Mouse (Mus musculus) forebrain, embryonic 16.5 days (tissue): ENCODE measurements around the gene Oaf. TPM values are rescaled to one million over a fixed set of nuclear protein-coding genes. Genes with fewer than 3 reads are reported as not detected.

Source experiments
- ATAC-seq: fragments of 200-750 bp; cut with Nextera tagmentation; 2 replicates; pipeline ENCODE4 v1.8.0; 2017; ENCODE audit warnings: mild to moderate bottlenecking, moderate library complexity
- H3K27ac ChIP-seq: fragments of 300-500 bp; sonication (generic); 2 replicates; pipeline ENCODE4 v1.5.1; 2014; ENCODE audit warnings: low read length, control low read depth
- H3K27me3 ChIP-seq: fragments of 300-500 bp; sonication (generic); replicated peaks from 2 replicates; pipeline ENCODE4 v1.6.1; 2014; ENCODE audit warnings: low read length; ENCODE audit not compliant: control insufficient read depth, insufficient read depth
- H3K36me3 ChIP-seq: fragments of 300-500 bp; sonication (generic); 2 replicates; pipeline ENCODE4 v1.6.1; 2014; ENCODE audit not compliant: control insufficient read depth, insufficient read depth
- H3K4me1 ChIP-seq: fragments of 300-500 bp; sonication (generic); replicated peaks from 2 replicates; pipeline ENCODE4 v1.6.1; 2014; ENCODE audit warnings: low read length; ENCODE audit not compliant: control insufficient read depth, insufficient read depth
- H3K4me2 ChIP-seq: fragments of 300-500 bp; sonication (generic); 2 replicates; pipeline ENCODE4 v1.6.1; 2014; ENCODE audit warnings: mild to moderate bottlenecking, low read length, control low read depth
- H3K4me3 ChIP-seq: fragments of 300-500 bp; sonication (generic); replicated peaks from 2 replicates; pipeline ENCODE4 v1.5.1; 2014; ENCODE audit warnings: mild to moderate bottlenecking, low read length, control low read depth
- H3K9ac ChIP-seq: fragments of 300-500 bp; sonication (generic); replicated peaks from 2 replicates; pipeline ENCODE4 v1.6.1; 2014; ENCODE audit warnings: low read depth, low read length, control low read depth
- H3K9me3 ChIP-seq: fragments of 300-500 bp; sonication (generic); 2 replicates; pipeline ENCODE4 v1.6.1; 2016; ENCODE audit warnings: low read length; ENCODE audit not compliant: control insufficient read depth
- WGBS: fragments of 180-500 bp; shearing (Covaris S2); extraction: QIAGEN DNeasy Blood & Tissue Kit; methylation state at CpG from one replicate; pipeline ENCODE4 v1.1.7; 2014; 5-methylcytosine and 5-hydroxymethylcytosine counted together
- polyA plus RNA-seq: library from polyadenylated mRNA; unstranded; fragments of >200 nt; fragmentation: Nextera tagmentation; extraction: Ambion mirVana; gene quantifications from 2 replicates; pipeline ENCODE4 v1.2.1, GENCODE M21; 2015

The Oaf gene
- polyA plus RNA-seq, 1 experiment from 2014 or later: 5.7 TPM

- no peak for ATAC-seq
- Histone ChIP-seq H3K4me1 (no peaks in the 10 kb centered on the region), H3K9me3 (no peaks in the 10 kb centered on the region), H3K9ac (no peak overlapping the region), H3K36me3 (no peaks in the 10 kb centered on the region), H3K27me3 (no peaks in the 10 kb centered on the region), H3K27ac (no peak overlapping the region), H3K4me2 (no peak overlapping the region), H3K4me3 (no peak overlapping the region)
- WGBS: 94% methylated on average over 2 of the region's 2 CpGs
Observed at GRCm38 (mm10) chr9:43251786-43252185, 12.1 kb upstream of the Oaf start.

GRCm38 (mm10) chr9:43246738-43247180 lies 7.0 kb upstream of the Oaf start:
- 64% methylated on average over 10 of the region's 10 CpGs for WGBS
- H3K4me1 ChIP-seq: no peaks in the 10 kb centered on the region

GRCm38 (mm10) chr9:43245801-43246570 lies 6.3 kb upstream of the Oaf start:
- H3K4me2 ChIP-seq: no peak overlapping the region

More at GRCm38 (mm10) chr9:43246738-43247180, 7.0 kb upstream of the Oaf start:
- ATAC-seq: no peak
- Histone ChIP-seq H3K27ac (no peak overlapping the region), H3K4me2 (no peak overlapping the region), H3K9me3 (no peaks in the 10 kb centered on the region), H3K4me3 (no peak overlapping the region), H3K27me3 (no peaks in the 10 kb centered on the region), H3K36me3 (no peaks in the 10 kb centered on the region), H3K9ac (no peak overlapping the region)

GRCm38 (mm10) chr9:43242432-43242831 lies 2.7 kb upstream of the Oaf start:
- Histone ChIP-seq H3K27ac (no peak overlapping the region), H3K4me1 (peaks cover 15% of the 10 kb centered on the region), H3K9ac (no peak overlapping the region), H3K9me3 (no peaks in the 10 kb centered on the region), H3K27me3 (peaks cover 15% of the 10 kb centered on the region; the same call in 1 of the 2 replicates), H3K4me2 (no peak overlapping the region), H3K4me3 (no peak overlapping the region), H3K36me3 (no peaks in the 10 kb centered on the region)
- ATAC-seq: no peak
- WGBS: 89% methylated on average over 5 of the region's 5 CpGs

More at GRCm38 (mm10) chr9:43245801-43246570, 6.3 kb upstream of the Oaf start:
- no peak for ATAC-seq
- H3K4me3 ChIP-seq: no peak overlapping the region
- no peaks in the 10 kb centered on the region for H3K9me3 ChIP-seq
- no peaks in the 10 kb centered on the region for H3K36me3 ChIP-seq
- no peaks in the 10 kb centered on the region for H3K4me1 ChIP-seq
- H3K27ac ChIP-seq: no peak overlapping the region
- H3K9ac ChIP-seq: no peak overlapping the region
- no peaks in the 10 kb centered on the region for H3K27me3 ChIP-seq
- 89% methylated on average over 7 of the region's 7 CpGs for whole genome bisulfite sequencing

GRCm38 (mm10) chr9:43241970-43242369 lies 2.3 kb upstream of the Oaf start:
- Histone ChIP-seq H3K27me3 (peaks cover 15% of the 10 kb centered on the region; the same call in 1 of the 2 replicates), H3K9me3 (no peaks in the 10 kb centered on the region), H3K9ac (no peak overlapping the region), H3K36me3 (no peaks in the 10 kb centered on the region), H3K4me3 (no peak overlapping the region), H3K4me1 (peaks cover 15% of the 10 kb centered on the region), H3K4me2 (no peak overlapping the region), H3K27ac (no peak overlapping the region)
- no peak for ATAC-seq
- WGBS: 92% methylated on average over 8 of the region's 8 CpGs

DNA sequence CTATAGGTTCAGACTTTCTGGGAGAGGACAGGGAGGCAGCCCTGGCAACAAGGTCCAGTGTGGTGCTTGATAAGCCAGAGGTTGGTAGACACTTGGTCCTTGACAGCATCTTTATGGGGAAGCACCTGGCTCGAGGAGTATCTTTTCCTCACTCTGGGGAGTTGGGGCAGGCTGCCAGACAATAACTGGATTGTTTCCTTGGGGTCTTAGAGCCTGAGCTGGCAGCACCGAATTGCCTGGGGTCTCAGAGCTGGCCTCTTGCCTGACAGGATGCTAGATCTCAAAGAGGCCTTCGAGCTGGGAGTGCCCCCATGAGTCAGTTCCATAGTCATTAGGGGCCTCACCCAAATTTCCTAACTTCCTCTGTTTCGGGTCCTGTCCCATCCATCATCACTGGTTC lies 1.6 kb upstream of the Oaf start:
- Histone ChIP-seq H3K9me3 (no peaks in the 10 kb centered on the region), H3K4me2 (no peak overlapping the region), H3K27me3 (peaks cover 15% of the 10 kb centered on the region; the same call in 1 of the 2 replicates), H3K36me3 (no peaks in the 10 kb centered on the region), H3K4me3 (no peak overlapping the region), H3K27ac (no peak overlapping the region), H3K4me1 (peaks cover 15% of the 10 kb centered on the region), H3K9ac (no peak overlapping the region)
- 24% methylated on average over 4 of the region's 4 CpGs for WGBS
- no peak for ATAC-seq

GRCm38 (mm10) chr9:43240594-43240900 lies 836 bp upstream of the Oaf start:
- 42% methylated on average over 2 of the region's 2 CpGs for WGBS
- H3K4me2 ChIP-seq: peak overlapping the region; percentile 84; the same call in 1 of the 2 replicates
- H3K4me1 ChIP-seq: peaks cover 15% of the 10 kb centered on the region
- H3K4me3 ChIP-seq: no peak overlapping the region
- H3K27me3 ChIP-seq: peaks cover 15% of the 10 kb centered on the region; the same call in 1 of the 2 replicates
- no peak overlapping the region for H3K27ac ChIP-seq
- H3K9me3 ChIP-seq: no peaks in the 10 kb centered on the region
- no peak overlapping the region; the same call in 1 of the 2 replicates for H3K9ac ChIP-seq
- H3K36me3 ChIP-seq: no peaks in the 10 kb centered on the region
- ATAC-seq: no peak

DNA sequence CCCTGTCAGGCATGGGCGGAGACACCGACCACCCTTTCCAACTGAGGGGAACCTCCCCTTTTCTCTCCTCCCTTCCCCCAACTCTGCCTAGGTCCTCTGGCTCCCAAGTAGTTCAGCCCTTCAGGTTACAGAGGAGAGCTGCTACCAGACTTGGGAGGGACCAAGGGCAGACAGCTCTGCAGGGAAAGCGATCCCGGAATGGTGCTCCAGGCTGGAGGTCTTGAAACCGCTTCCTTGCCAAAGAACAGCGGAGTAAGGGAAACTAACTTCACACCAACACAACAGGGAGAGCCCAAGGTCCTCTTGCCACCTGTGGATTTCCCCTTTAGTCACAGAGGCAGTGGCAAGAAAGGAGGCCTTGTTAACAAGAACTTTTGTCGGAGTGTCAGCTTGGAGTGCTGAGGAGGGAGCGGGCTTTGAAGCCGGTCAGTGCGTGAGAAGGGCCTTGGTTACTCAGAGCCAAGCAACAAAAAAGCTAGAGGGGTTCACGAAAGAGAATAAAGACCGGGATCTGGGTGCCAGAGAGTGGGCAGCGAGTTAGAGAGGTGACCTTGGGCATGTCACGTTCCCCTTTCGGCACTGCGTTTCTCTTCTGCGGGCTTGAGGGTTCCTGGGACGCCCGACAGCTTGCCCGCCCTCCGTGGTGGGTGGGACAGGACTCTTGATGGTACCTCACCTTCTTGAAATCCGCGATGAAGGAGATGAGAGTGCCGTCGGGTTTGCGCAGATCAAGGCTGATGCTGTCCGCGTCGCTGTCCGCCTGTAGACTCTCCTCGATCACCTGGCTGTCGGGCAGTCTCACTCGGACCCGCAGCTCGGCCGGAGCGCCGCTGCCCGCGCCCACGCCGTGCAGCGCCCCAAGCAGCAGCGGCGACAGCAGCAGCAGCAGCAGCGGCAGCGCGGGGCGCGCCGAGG lies 823 bp downstream of the Oaf start:
- Histone ChIP-seq H3K4me2 (peak overlapping the region; percentile 84), H3K9me3 (no peaks in the 10 kb centered on the region), H3K36me3 (no peaks in the 10 kb centered on the region), H3K9ac (peak overlapping the region; percentile 63), H3K27ac (no peak overlapping the region), H3K27me3 (peaks cover 15% of the 10 kb centered on the region; the same call in 1 of the 2 replicates), H3K4me1 (peaks cover 15% of the 10 kb centered on the region), H3K4me3 (peak overlapping the region; percentile 55)
- WGBS: 1% methylated on average over 49 of the region's 51 CpGs
- ATAC-seq: no peak

DNA sequence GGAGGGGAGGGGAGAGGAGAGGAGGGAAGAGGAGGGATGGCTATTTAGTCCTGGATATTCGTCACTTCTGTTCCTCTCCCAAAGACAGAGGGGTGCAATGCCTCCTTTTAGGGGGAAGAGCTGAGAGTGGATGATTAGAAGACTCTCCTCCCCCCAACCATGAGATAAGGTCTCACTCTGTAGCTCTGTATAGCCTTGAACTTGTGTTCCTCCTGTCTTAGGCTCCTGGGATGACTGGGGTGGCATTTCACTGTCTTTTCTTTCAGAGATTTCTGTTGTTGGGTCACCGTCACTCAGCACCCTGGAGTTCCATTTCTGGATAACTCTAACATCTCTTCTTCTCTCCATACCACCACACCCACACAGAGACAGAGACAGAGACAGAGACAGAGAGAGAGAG lies 1.5 kb downstream of the Oaf start:
- no peak overlapping the region for H3K4me3 ChIP-seq
- ATAC-seq: no peak
- peaks cover 15% of the 10 kb centered on the region for H3K4me1 ChIP-seq
- no peaks in the 10 kb centered on the region for H3K36me3 ChIP-seq
- no peak overlapping the region for H3K27ac ChIP-seq
- H3K4me2 ChIP-seq: no peak overlapping the region
- H3K27me3 ChIP-seq: peaks cover 15% of the 10 kb centered on the region; the same call in 1 of the 2 replicates
- 45% methylated on average over 2 of the region's 2 CpGs for WGBS
- no peaks in the 10 kb centered on the region for H3K9me3 ChIP-seq
- H3K9ac ChIP-seq: no peak overlapping the region
